Mouse (Mus musculus): ENCODE data around the gene Zdhhc18. TPM values are rescaled to one million over a fixed set of nuclear protein-coding genes. Genes with fewer than 3 reads are reported as not detected.

The Zdhhc18 gene
- total and polyA plus RNA-seq, 3 experiments: 6.7 to 15.6 TPM; not detected in 1

GRCm38 (mm10) chr4:133629191-133629590 lies 20.8 kb downstream of the Zdhhc18 start:
- peaks cover 0 to 6% of the 10 kb centered on the region in 2 experiments; a peak in 3 of 4 replicates for H3K36me3 ChIP-seq (ENCODE audit: control insufficient read depth in 1 of 2, insufficient read depth in 2 of 2, low read length in 2 of 2)
- no peak overlapping the region for H3K27ac ChIP-seq (ENCODE audit: control insufficient read depth, low read depth, low read length)
- H3K4me3 ChIP-seq (ENCODE audit: control insufficient read depth in 1 of 2, insufficient read depth in 1 of 2, low read depth in 2 of 2, low read length in 2 of 2): no peak overlapping the region
- no peak overlapping the region for H3K9ac ChIP-seq (ENCODE audit: control insufficient read depth, low read depth, low read length, poor library complexity, severe bottlenecking)
- no peak for TF ChIP-seq ZMIZ1 (IDR thresholded peaks at IDR 0.05; ENCODE audit: low read depth, low read length)
- TF ChIP-seq NRF1 (IDR thresholded peaks at IDR 0.05; ENCODE audit: insufficient read depth, low read depth, low read length, poor library complexity, severe bottlenecking): no peak
- TF ChIP-seq POLR2AphosphoS2 (IDR thresholded peaks at IDR 0.05; ENCODE audit: low read length): no peak
- TF ChIP-seq ZC3H11A (IDR thresholded peaks at IDR 0.05; ENCODE audit: low read depth, low read length): no peak
- TF ChIP-seq MAFK (IDR thresholded peaks at IDR 0.05; ENCODE audit: borderline replicate concordance, low read depth, low read length): no peak
- no peak for TF ChIP-seq E2F4 (IDR thresholded peaks at IDR 0.05; ENCODE audit: borderline replicate concordance, low read depth, low read length)
- no peak for TF ChIP-seq RAD21 (IDR thresholded peaks at IDR 0.05; ENCODE audit: low read depth, low read length)
- no peak for TF ChIP-seq TCF12 (IDR thresholded peaks at IDR 0.05; ENCODE audit: low read depth, low read length)
- TF ChIP-seq CHD1 (IDR thresholded peaks at IDR 0.05; ENCODE audit: low read depth, low read length): no peak
- TF ChIP-seq TAL1 (IDR thresholded peaks at IDR 0.05; ENCODE audit: low read length): no peak
- no peak for TF ChIP-seq HCFC1 (IDR thresholded peaks at IDR 0.05; ENCODE audit: low read depth, low read length)
- H3K9me3 ChIP-seq (replicated peaks; ENCODE audit: insufficient read depth, low read length): no peaks in the 10 kb centered on the region
- no peaks in the 10 kb centered on the region for H3K27me3 ChIP-seq (ENCODE audit: control insufficient read depth in 1 of 2, insufficient read depth in 2 of 2, low read length in 2 of 2)
- DNase-seq (ENCODE audit: low read depth, low spot score): no peak
- H3K79me2 ChIP-seq (ENCODE audit: control insufficient read depth, insufficient read depth, low read length, poor library complexity): peaks cover 8% of the 10 kb centered on the region
- peaks cover 3 to 11% of the 10 kb centered on the region in 2 experiments; a peak in 3 of 4 replicates for H3K4me1 ChIP-seq (ENCODE audit: control insufficient read depth in 1 of 2, insufficient read depth in 2 of 2, low read length in 2 of 2)

DNA sequence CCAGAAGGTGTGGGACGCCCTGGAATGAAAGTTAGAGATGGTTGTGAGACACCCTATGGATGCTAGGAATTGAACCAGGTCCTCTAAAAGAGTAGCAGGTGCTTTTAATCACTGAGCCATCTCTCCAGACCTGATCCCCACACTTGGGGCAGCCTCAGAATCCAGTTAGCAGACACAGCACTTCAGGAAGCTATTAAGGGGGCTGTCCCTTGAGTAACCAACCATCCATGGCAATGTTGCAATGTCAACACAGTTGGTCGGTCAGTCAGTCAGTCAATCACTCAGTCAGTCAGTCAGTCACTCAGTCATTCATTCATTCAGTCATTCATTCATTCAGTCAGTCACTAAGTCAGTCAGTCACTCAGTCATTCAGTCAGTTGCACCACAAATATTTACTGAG lies 21.4 kb downstream of the Zdhhc18 start:
- Histone ChIP-seq H3K4me1 (ENCODE audit: control insufficient read depth in 1 of 2, insufficient read depth in 2 of 2, low read length in 2 of 2) (peaks cover 0 to 7% of the 10 kb centered on the region in 2 experiments; a peak in 2 of 4 replicates), H3K36me3 (ENCODE audit: control insufficient read depth in 1 of 2, insufficient read depth in 2 of 2, low read length in 2 of 2) (peaks cover 0 to 4% of the 10 kb centered on the region in 2 experiments; a peak in 3 of 4 replicates), H3K9me3 (replicated peaks; ENCODE audit: insufficient read depth, low read length) (no peaks in the 10 kb centered on the region), H3K79me2 (ENCODE audit: control insufficient read depth, insufficient read depth, low read length, poor library complexity) (peaks cover 8% of the 10 kb centered on the region), H3K27me3 (ENCODE audit: control insufficient read depth in 1 of 2, insufficient read depth in 2 of 2, low read length in 2 of 2) (no peaks in the 10 kb centered on the region), H3K9ac (ENCODE audit: control insufficient read depth, low read depth, low read length, poor library complexity, severe bottlenecking) (no peak overlapping the region), H3K27ac (ENCODE audit: control insufficient read depth, low read depth, low read length) (no peak overlapping the region), H3K4me3 (ENCODE audit: control insufficient read depth in 1 of 2, insufficient read depth in 1 of 2, low read depth in 2 of 2, low read length in 2 of 2) (no peak overlapping the region)
- no peak for DNase-seq (ENCODE audit: low read depth, low spot score)
- TF ChIP-seq JUND (IDR thresholded peaks at IDR 0.05; ENCODE audit: low read depth, low read length) (no peak), HCFC1 (IDR thresholded peaks at IDR 0.05; ENCODE audit: low read depth, low read length) (no peak), MXI1 (IDR thresholded peaks at IDR 0.05; ENCODE audit: low read depth, low read length) (no peak), TAL1 (IDR thresholded peaks at IDR 0.05; ENCODE audit: low read length) (no peak), MAZ (IDR thresholded peaks at IDR 0.05; ENCODE audit: low read depth, low read length) (no peak), POLR2AphosphoS5 (IDR thresholded peaks at IDR 0.05; ENCODE audit: borderline replicate concordance, low read depth, low read length) (no peak)
